Mouse (Mus musculus): Measurements from ENCODE around the gene Atn1. TPM values are rescaled to one million over a fixed set of nuclear protein-coding genes. Genes with fewer than 3 reads are reported as not detected.

Atn1 gene
- 7.2 TPM for polyA plus RNA-seq (2017; shearing (Covaris generic))

DNA sequence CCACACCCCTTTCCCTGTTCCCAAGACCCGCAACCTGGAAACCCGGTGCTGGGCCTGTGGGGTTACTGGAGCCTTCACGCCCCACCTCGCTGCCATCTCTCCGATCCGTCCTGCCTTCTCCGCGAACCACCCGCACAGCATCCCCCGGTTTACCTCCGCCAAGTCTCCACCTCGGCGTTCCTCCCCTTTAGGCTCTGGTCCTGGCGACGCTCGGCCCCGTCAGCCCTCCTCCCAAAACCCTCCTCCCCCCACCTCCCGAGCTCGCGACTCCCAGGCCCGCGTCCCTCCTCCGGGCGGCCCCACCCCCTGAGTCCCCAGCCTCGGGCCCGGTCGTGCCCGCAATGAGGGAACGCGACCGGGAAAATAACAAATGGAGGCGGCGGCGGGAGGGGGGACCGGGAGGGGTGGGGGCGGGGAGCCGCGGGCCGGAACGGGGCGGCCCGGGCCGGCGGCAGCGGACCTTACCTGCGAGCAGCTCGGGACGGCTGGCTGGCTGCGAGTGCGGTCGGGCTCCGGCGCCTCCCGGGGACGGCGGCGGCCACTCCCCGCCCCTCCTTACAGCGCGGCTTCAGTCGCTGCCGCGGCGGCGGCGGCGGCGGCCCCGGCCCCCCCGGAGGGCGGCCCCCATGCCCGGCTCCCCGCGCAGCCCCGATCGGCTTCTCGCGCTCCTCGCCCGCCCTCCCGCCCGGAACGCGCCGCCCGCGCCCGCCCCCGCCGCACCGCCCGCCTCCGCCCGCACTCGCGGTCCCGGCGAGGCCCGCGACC, at the start of gene Atn1, which contains the start of gene Gm45234:
Atn1 (minus strand) TSS at position 694 of the 765 bp plus-strand sequence.
Gm45234 (minus strand) TSS at position 191 of the 765 bp plus-strand sequence.

DNA sequence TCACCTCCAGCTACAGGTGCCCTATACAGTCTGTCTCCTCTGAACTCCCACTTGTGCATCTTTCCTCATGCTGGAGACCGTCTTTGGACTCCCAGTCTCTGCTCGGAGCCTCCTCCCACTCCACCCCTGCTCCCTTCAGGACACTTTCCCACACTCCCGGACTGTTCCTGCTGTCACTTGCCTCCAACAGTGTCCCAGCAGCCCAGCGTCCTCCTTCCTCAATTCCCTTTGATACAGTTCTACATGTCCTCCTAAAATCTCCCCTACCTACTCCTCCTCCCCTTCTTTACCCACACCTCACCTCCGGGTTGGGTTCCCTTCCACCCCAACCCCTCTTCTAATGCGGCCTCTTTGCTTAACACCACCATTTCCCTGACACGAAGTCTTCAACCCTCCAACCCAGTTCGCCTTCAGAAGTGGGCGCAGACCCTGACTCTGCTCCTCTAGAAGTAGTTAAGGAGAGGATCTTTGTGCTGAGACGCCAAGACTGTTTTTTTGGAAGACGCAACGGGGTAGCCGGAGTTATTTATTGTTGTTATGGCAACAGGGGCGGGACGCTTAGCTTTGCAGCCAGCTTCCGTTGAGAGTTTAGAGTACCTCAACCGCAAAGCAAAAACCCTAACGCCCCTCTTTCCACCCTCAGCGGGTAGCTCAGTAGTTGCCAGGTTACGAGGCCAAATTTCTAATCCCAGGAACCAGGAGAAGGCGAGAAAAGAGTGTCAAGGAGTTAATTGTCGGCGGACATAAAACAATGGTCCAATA, 23.1 kb upstream of the Atn1 start, which contains the start of gene Lrrc23:
Lrrc23 (minus strand) TSS at position 506 of the 762 bp plus-strand sequence.

DNA sequence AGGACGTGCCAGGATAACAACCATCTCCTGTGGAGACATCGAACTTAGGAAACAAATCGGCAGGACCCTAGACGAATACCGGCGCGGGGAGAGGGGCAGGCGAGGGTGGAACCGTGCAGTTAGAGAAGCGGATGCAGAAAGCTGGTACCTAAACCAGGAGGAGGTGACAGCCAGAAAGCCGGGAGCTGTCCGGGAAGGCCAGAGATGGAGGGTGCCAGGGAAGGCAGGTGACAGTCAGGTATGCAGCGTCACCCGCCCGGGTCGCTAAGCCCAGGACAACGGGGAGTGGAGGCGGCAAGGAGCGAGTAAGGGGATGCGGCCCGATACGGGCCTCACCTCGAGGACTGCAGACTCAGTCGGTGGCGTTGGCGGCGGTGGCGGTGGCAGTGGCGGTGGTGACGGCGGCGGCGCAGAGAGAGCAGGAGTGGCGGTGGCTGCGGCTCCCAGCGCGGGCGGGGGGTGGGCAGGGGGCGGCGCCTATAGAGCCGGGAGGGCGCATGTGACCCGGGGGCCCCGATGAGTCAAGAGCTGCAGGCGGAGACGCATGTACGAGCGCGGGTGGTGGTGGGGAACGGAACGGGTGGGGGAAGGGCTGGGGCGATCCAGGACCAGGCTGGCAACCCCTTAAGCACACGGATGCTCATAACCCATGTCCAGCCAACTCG, 12.9 kb upstream of the Atn1 start, which contains the start of gene Eno2:
Eno2 (minus strand) TSS at position 573 of the 665 bp plus-strand sequence.

DNA sequence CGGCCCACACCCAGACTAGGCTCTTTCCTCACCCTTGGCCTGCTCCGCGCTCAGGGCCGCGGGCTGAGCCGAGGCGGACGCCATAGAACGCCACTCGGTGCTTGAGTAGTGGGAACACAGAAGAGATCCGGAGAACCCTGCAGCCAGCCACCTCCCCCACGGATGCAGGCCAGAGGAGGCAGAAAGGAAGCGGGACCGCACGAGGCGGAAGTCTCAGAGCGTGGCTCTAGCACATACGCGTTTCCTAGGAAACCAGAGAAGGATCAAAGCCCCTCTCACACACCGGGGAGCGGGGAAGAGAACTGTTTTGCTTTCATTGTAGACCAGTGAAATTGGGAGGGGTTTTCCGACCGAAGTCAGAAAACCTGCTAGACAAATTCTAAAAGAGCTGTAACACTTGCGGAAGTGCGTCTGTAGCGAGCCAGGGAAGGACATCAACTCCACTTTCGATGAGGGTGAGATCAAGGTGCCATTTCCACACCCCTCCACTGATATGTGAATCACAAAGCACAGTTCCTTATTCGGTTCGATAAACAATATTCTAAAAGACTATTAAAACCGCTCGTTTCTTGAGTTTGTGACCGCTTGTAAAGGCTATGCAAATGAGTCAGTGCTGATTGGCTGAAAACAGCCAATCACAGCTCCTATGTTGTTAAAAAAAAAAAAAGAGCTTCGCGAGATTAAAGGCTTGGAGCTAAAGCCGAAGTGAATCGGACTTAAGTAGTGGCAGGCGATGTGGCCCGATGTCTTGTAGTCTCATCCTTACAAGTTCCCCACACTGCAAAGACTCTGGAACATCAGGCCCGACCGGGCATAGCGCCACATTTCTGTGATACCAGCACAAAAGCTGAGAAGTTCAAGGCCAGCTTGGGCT, 15.2 kb downstream of the Atn1 start, which contains the start of gene Grcc10:
Grcc10 (minus strand) TSS at position 487 of the 874 bp plus-strand sequence.

DNA sequence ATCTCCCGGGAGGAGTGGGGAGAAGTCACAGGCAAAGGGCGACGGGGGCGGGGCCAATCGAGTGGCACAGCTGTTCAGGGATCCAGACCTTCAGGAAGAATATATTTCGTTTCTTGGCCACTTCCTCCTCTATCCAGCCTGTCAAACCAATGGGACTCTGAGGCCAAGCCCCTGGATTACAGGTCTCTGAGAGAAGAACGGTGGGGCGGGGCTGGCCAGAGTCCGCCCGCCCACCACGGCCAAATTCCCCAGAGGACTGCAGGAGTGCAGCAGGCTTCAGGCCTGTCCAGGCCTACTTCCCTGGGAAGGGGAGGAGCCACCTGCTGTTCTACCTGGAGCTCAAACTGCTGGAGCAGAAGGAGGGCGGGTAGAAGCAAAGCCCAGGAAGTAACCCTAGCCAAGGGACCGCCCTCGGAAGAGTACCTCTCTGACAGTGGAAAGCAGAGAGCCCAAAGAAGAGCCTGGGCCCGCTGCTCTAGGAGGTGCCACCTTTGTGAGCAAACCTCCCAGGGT, 17.8 kb downstream of the Atn1 start, which contains the start of gene Ptpn6:
Ptpn6 (minus strand) TSS at position 204 of the 513 bp plus-strand sequence.

DNA sequence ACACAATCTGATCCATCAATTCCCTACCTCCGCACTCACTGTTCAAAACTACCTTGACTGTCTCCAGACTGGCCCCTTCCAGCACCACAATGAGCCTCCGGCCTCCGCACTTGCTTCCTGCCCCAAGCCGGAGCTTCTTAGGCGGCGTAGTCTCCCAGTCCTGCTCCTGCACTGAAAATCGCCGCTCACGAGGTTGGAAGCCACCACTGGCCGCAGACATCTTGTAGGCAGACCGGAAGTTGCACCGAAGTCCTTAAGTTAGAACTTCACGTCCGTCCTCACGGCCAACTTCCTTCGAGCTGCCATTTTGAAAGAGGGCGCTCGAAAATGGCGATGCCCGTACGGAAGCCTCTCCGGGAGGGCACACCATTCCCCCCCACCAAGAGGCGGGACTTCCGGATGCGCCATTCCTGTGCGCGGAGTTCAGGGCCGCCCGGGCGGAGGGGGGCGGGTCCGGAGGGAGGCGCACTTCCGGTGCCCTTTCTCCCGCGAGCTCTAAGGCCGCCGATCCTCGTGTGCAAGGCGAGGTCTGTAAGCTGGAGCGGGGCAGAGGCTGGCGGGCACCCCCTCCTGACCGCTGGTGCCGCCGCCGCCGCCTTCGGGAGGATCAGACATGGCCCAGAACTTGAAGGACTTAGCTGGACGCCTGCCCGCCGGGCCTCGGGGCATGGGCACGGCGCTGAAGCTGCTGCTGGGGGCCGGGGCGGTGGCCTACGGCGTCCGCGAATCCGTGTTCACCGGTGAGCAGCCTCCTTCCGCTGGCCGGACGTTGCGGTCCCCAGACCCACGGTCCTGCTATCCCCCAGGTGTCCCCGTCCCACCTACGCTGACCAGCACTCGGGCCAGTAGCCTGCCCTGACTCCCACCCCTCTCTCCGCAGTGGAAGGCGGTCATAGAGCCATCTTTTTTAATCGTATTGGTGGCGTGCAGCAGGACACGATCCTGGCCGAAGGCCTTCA, 44.2 kb downstream of the Atn1 start, which contains the start of the genes Emg1 and Phb2:
Emg1 (minus strand) TSS at position 355 of the 959 bp plus-strand sequence.
Phb2 (plus strand) TSS at position 513 of the 959 bp plus-strand sequence.

Other genes starting within 250 kb of the Atn1 start
- gene C1ra, start 244.1 kb downstream of the Atn1 start, polyA plus RNA-seq (2017; shearing (Covaris generic)), result 0.07 TPM
- not detected for gene C1s1, start 214.2 kb downstream of the Atn1 start, polyA plus RNA-seq (2017; shearing (Covaris generic))
- not detected for gene C1rb, start 186.2 kb downstream of the Atn1 start, polyA plus RNA-seq (2017; shearing (Covaris generic))
- gene C1s2, start 120.4 kb downstream of the Atn1 start, polyA plus RNA-seq (2017; shearing (Covaris generic)), result not detected
- 58.1 TPM for gene Lpcat3, start 93.5 kb downstream of the Atn1 start, polyA plus RNA-seq (2017; shearing (Covaris generic))
- 298 TPM for gene Emg1, start 44.3 kb downstream of the Atn1 start, polyA plus RNA-seq (2017; shearing (Covaris generic))
- gene Phb2, start 44.2 kb downstream of the Atn1 start, polyA plus RNA-seq (2017; shearing (Covaris generic)), result 218 TPM
- gene Ptpn6, start 17.8 kb downstream of the Atn1 start, polyA plus RNA-seq (2017; shearing (Covaris generic)), result 385 TPM
- 417 TPM for gene Grcc10, start 15.2 kb downstream of the Atn1 start, polyA plus RNA-seq (2017; shearing (Covaris generic))
- gene Gm45234, start 503 bp downstream of the Atn1 start, polyA plus RNA-seq (2017; shearing (Covaris generic)), result not detected
- gene Eno2, start 13.1 kb upstream of the Atn1 start, polyA plus RNA-seq (2017; shearing (Covaris generic)), result 6.6 TPM
- 1.3 TPM for gene Lrrc23, start 23.2 kb upstream of the Atn1 start, polyA plus RNA-seq (2017; shearing (Covaris generic))
- gene Spsb2, start 52.1 kb upstream of the Atn1 start, polyA plus RNA-seq (2017; shearing (Covaris generic)), result 2.7 TPM
- gene Tpi1, start 57.8 kb upstream of the Atn1 start, polyA plus RNA-seq (2017; shearing (Covaris generic)), result 94.6 TPM
- gene Usp5, start 73.0 kb upstream of the Atn1 start, polyA plus RNA-seq (2017; shearing (Covaris generic)), result 116 TPM
- 6.9 TPM for gene Cdca3, start 73.0 kb upstream of the Atn1 start, polyA plus RNA-seq (2017; shearing (Covaris generic))
- gene Gnb3, start 83.8 kb upstream of the Atn1 start, polyA plus RNA-seq (2017; shearing (Covaris generic)), result not detected
- gene P3h3, start 101.2 kb upstream of the Atn1 start, polyA plus RNA-seq (2017; shearing (Covaris generic)), result 0.20 TPM
- gene Gpr162, start 107.5 kb upstream of the Atn1 start, polyA plus RNA-seq (2017; shearing (Covaris generic)), result 0.38 TPM
- gene Cd4, start 131.7 kb upstream of the Atn1 start, polyA plus RNA-seq (2017; shearing (Covaris generic)), result 401 TPM
- gene Lag3, start 155.2 kb upstream of the Atn1 start, polyA plus RNA-seq (2017; shearing (Covaris generic)), result 3.4 TPM
- gene Ptms, start 163.6 kb upstream of the Atn1 start, polyA plus RNA-seq (2017; shearing (Covaris generic)), result 36.6 TPM
- 200 TPM for gene Mlf2, start 174.9 kb upstream of the Atn1 start, polyA plus RNA-seq (2017; shearing (Covaris generic))
- gene Cops7a, start 209.0 kb upstream of the Atn1 start, polyA plus RNA-seq (2017; shearing (Covaris generic)), result 84.6 TPM
- 0.48 TPM for gene Pianp, start 240.2 kb upstream of the Atn1 start, polyA plus RNA-seq (2017; shearing (Covaris generic))